Mouse (Mus musculus) cerebellum, adult 2 months (tissue): ENCODE results near the gene Add3. TPM values are rescaled to one million over a fixed set of nuclear protein-coding genes. Genes with fewer than 3 reads are reported as not detected.

Source experiments
- DNase-seq, 2 experiments: peaks; one replicate each; pipeline ENCODE4 v3.0.0; 2021
- H3K27ac ChIP-seq: fragments of 200-500 bp; 2 replicates; pipeline ENCODE4 v1.5.1; 2012; ENCODE audit warnings: low read length, control low read depth, inconsistent platforms; ENCODE audit not compliant: insufficient read depth
- H3K27me3 ChIP-seq: fragments of 200-500 bp; 2 replicates; pipeline ENCODE4 v1.6.1; 2012; ENCODE audit warnings: inconsistent platforms, mild to moderate bottlenecking, low read length, moderate library complexity; ENCODE audit not compliant: control insufficient read depth, insufficient read depth
- H3K4me1 ChIP-seq: fragments of 200-500 bp; 2 replicates; pipeline ENCODE4 v1.6.1; 2011; ENCODE audit warnings: low read length; ENCODE audit not compliant: control insufficient read depth, insufficient read depth
- H3K4me3 ChIP-seq: fragments of 200-500 bp; replicated peaks from 2 replicates; pipeline ENCODE3; 2011; ENCODE audit warnings: mild to moderate bottlenecking, low read depth, low read length, control low read depth; ENCODE audit not compliant: insufficient read depth
- CTCF ChIP-seq: fragments of 200-500 bp; IDR thresholded peaks from 2 replicates; pipeline ENCODE4 v1.5.1; 2011; ENCODE audit warnings: low read depth, mild to moderate bottlenecking, control low read depth, low read length, moderate library complexity, borderline replicate concordance; ENCODE audit not compliant: insufficient read depth
- POLR2A ChIP-seq: fragments of 200-500 bp; IDR thresholded peaks from 2 replicates; pipeline ENCODE4 v1.6.1; 2011; ENCODE audit warnings: low read length, control low read depth, borderline replicate concordance; ENCODE audit not compliant: insufficient read depth
- WGBS: fragments of 180-500 bp; shearing (Covaris S2); methylation state at CpG from one replicate; pipeline ENCODE4 v1.1.7; 2018; 5-methylcytosine and 5-hydroxymethylcytosine counted together
- polyA plus RNA-seq: library from polyadenylated mRNA; depleted of rRNA; stranded (reverse); fragments of >200 nt; gene quantifications from 2 replicates; pipeline ENCODE4 v1.2.3, GENCODE M21; 2012; rRNA removed

The Add3 gene
- polyA plus RNA-seq, 1 experiment = 80.2 TPM

DNA sequence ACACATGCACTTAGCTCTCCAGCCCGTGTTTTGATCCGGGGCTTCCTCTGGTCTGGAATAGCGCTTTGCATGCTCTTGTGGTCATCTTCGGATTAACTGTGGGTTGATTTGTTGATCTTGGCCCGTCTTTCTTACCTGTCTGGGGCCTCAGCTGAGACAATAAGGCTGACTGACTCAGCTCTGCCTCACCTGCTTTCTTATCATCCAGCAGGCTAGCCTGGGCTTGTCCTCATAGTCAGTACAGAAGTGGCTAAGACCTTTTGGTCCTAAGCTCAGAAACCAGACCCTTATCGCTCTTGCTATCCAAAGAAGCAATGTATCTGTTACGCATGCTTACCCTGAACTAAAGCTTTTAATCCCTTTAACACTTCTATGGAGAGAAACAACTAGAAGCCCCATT is 143.5 kb downstream of the Add3 start:
- WGBS = 97% methylated on average over 7 of the region's 7 CpGs
- no peak overlapping the region for H3K27ac ChIP-seq
- peaks cover 7% of the 10 kb centered on the region for H3K4me1 ChIP-seq
- no peak overlapping the region for H3K4me3 ChIP-seq
- no peaks in the 10 kb centered on the region for H3K27me3 ChIP-seq
- no peak for DNase-seq
- TF ChIP-seq CTCF = no peak
- TF ChIP-seq POLR2A = no peak

DNA sequence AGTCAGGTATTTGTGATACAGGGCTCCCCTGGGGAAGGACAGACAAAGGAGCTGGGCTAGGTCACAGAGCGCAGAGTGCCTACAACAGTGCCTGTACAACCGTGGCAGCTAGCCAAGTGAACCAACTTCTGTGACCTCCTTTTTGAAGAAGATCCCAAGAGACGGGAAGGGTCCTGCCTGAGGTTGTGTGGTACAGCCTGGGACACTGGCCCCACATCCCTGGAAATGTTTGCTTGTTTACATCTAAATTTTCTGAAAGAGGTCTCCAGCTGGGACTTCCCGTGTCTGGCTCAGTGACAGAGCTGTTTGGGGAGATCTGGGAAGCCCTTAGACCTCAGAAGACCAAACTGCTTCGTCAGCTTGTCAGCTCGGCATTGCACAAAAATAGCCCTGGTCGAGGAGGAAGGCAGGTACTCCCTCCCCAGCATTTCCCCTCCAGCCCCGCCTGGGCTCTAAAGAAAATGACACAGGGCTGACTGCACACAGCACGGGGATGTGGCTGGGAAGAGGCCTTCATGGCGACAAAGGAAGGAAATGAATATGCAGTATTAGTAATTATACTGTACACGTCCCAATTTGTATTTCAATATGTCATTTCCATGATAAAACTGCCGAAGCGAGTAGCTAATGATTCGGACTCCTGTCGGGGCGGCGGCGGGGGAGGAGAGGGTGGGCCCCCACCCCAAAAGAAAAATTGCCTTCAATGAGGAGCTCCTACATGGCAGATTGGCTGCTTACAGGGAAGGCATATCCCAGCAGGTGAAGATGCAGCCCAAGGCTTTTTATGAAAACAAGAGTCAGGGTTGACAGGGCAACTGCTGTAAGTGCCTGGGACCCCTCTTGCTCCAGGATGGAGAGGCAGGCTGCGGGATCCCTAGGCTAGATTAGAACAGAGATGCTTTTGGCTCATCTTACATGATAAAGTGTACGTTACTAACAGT is 144.3 kb downstream of the Add3 start:
- peak; percentile 32 to 43 for DNase-seq
- TF ChIP-seq POLR2A = no peak
- TF ChIP-seq CTCF = no peak
- no peak overlapping the region for H3K27ac ChIP-seq
- H3K4me3 ChIP-seq = peak overlapping the region; percentile 6
- H3K4me1 ChIP-seq = peaks cover 7% of the 10 kb centered on the region
- 31% methylated on average over 20 of the region's 20 CpGs for WGBS
- H3K27me3 ChIP-seq = no peaks in the 10 kb centered on the region

DNA sequence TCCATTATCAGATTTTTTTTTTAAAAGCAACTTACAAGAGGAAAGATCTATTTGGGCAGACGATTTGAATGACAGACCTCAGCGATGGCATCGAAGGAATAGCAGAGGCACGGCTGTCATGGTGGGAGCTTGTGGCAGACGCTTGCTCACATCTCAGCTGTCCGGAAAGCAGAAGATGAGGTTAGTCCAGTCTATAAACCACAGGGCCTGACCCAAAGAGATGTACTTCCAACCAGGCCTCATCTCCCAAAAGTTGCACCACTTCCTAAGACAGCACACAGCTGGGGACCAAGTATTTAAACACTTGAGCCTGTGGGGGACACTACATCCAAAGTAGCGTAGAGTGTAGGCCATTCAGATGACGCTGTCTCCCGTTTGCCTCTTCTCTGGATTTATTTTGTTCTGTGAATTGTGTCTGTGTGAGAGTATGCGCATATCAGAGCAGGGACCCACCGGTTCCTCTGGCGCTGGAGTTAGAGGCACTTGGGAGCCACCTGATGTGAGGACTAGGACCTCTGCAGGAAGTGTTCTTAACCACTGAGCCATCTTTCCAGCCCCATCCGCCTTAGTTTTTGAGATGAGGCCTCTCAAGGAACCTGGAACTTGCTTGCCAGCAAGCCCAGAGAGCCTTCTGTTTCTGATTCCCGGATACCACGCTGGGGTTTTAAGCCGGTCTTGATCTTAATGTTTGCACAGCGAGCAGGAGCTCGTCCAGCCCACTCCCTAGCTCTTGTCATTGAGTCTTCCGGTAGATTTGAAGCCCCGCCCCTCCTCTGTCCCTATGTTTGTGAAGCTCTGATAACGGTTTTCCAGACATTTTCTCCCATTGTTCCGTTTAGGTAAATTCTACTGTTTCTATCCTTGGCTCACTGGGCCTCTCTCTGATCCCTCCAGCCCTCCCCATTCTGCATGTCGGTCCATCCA is 156.3 kb downstream of the Add3 start:
- DNase-seq = no peak
- Histone ChIP-seq H3K27ac (no peak overlapping the region), H3K4me1 (no peaks in the 10 kb centered on the region), H3K4me3 (no peak overlapping the region), H3K27me3 (no peaks in the 10 kb centered on the region)
- WGBS = 77% methylated on average over 23 of the region's 23 CpGs
- TF ChIP-seq CTCF (no peak), POLR2A (no peak)

Other genes starting within 250 kb of the Add3 start
- gene Xpnpep1, start 100.2 kb upstream of the Add3 start, polyA plus RNA-seq = 58.8 and 60.5 TPM in 2 replicates
- gene Mxi1, start 170.1 kb downstream of the Add3 start, polyA plus RNA-seq = 71.8 and 72.4 TPM in 2 replicates
- not detected in 2 replicates for gene Gm10197, start 231.3 kb downstream of the Add3 start, polyA plus RNA-seq